Comparison of ENCODE assay signal across 8 mouse cellular contexts in the genomic region with DNA sequence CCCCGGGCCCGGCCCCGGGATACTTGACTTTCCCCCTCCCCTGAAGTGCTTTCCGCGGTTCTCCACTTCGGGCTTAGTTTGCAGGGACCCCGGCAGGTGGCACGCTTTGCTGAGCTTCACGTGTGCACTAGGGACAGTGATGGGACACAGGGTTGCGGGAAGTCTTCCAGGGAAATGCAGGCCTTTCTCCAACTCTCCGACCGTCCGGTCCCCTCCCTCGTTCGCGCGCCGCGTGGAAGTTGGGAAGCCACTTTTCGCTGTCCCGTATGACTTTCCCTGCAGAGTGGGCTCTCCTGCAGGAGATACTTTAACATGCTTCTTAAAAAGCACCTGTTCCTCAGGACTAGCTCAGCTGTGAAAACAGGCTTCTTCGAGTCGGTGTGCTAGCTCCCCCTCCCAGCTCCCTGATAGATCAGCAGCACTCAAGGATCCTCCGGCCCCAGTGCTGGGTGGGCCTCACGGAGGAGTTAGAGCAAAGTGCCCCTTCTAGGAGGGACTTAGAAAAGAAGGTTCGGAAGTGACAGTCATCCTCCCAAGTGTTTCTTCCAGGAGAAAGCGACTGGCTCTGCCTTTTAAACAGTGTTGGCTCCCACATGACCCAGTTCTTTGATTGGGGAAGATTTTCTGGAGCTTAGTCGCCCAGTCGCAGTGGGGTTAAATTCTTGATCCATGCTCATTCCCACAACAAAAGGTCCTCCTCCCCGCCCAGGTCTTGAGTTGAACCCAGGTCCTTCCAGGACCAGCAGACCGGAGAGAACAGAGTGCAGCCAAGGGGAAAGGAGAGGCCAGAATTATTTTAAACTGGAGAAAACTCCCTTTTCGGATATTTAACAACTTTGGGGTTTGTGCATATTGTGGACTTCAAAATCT. TPM values are rescaled to one million over a fixed set of nuclear protein-coding genes. Genes with fewer than 3 reads are reported as not detected.
DNase-seq lines count a peak whose midpoint lies in the region; ATAC-seq and TF ChIP-seq lines count a peak whose summit lies in the region.

No protein-coding gene starts in this region.

- H3K27me3 ChIP-seq in lung, embryonic 15.5 days: peaks cover 9% of the 10 kb centered on the region; the same call in 1 of the 2 replicates
- H3K27me3 ChIP-seq in liver, embryonic 13.5 days: peaks cover 43% of the 10 kb centered on the region

- no peak for DNase-seq in lung, postnatal 10 days
- peak; percentile 67 for DNase-seq in adrenal gland, postnatal 14 days
- peak; percentile 63 for DNase-seq in induced T-regulatory cell, adult 2 months (ENCODE audit: low read depth)
- DNase-seq in liver, embryonic 13.5 days: no peak
- DNase-seq in left cerebral cortex, postnatal 14 days (ENCODE audit: low spot score in 2 of 2): no peak

- WGBS in lung, embryonic 15.5 days: 3% methylated on average over 32 of the region's 32 CpGs
- 7% methylated on average over 32 of the region's 32 CpGs for WGBS in liver, embryonic 13.5 days (ENCODE audit: insufficient replicate concordance)
- WGBS in olfactory bulb, adult 2 months: 7% methylated on average over 32 of the region's 32 CpGs

- H3K9ac ChIP-seq in lung, embryonic 15.5 days: peak overlapping the region; percentile 70
- H3K9ac ChIP-seq in liver, embryonic 13.5 days: peak overlapping the region; percentile 73

- no peak; the same call in 1 of the 2 replicates for ATAC-seq in lung, embryonic 15.5 days (ENCODE audit: borderline replicate concordance, extremely low read depth, low FRiP score, low TSS enrichment)
- ATAC-seq in erythroid progenitor cell, adult 5-6 weeks (replicated peaks; ENCODE audit: low FRiP score, poor library complexity, severe bottlenecking): peak; percentile 21; the same call in 1 of the 2 replicates
- no peak for ATAC-seq in liver, embryonic 13.5 days (ENCODE audit: low read depth)

- peak overlapping the region; percentile 93 for H3K27ac ChIP-seq in lung, embryonic 15.5 days
- no peak overlapping the region for H3K27ac ChIP-seq in liver, embryonic 13.5 days
- 0 out of 2 replicates have a peak overlapping the region, but pooled peaks have one; percentile 16 for H3K27ac ChIP-seq in olfactory bulb, adult 2 months (ENCODE audit: insufficient read depth, low read depth, low read length)

- H3K4me2 ChIP-seq in lung, embryonic 15.5 days: peak overlapping the region; percentile 93
- H3K4me2 ChIP-seq in liver, embryonic 13.5 days: peak overlapping the region; percentile 96

- TF ChIP-seq CTCF in olfactory bulb, adult 2 months (IDR thresholded peaks at IDR 0.05; ENCODE audit: insufficient read depth, low read depth, low read length): no peak

- TF ChIP-seq POLR2A in olfactory bulb, adult 2 months (IDR thresholded peaks at IDR 0.05; ENCODE audit: insufficient read depth, low read depth, low read length): no peak

- H3K36me3 ChIP-seq in lung, embryonic 15.5 days: no peaks in the 10 kb centered on the region
- H3K36me3 ChIP-seq in liver, embryonic 13.5 days: no peaks in the 10 kb centered on the region

- H3K4me3 ChIP-seq in lung, embryonic 15.5 days: peak overlapping the region; percentile 85
- H3K4me3 ChIP-seq in liver, embryonic 13.5 days (replicated peaks): peak overlapping the region; percentile 75
- peak overlapping the region; percentile 64 for H3K4me3 ChIP-seq in olfactory bulb, adult 2 months (ENCODE audit: insufficient read depth, low read depth, low read length)

- intact Hi-C loops in left cerebral cortex, postnatal 14 days (cut with DNase I): no loop called here

- no peaks in the 10 kb centered on the region for H3K9me3 ChIP-seq in lung, embryonic 15.5 days
- no peaks in the 10 kb centered on the region for H3K9me3 ChIP-seq in liver, embryonic 13.5 days (replicated peaks)

- peaks cover 3% of the 10 kb centered on the region for H3K4me1 ChIP-seq in lung, embryonic 15.5 days
- peaks cover 19% of the 10 kb centered on the region for H3K4me1 ChIP-seq in liver, embryonic 13.5 days (replicated peaks)
- peaks cover 7% of the 10 kb centered on the region; the same call in 1 of the 2 replicates for H3K4me1 ChIP-seq in olfactory bulb, adult 2 months (ENCODE audit: control insufficient read depth, insufficient read depth, low read length)

RNA-seq across cellular contexts. Expression of a gene that starts 42.4 kb away (rescaled TPM):
- 77.1 and 81.4 TPM in 2 replicates for polyA plus RNA-seq in lung, embryonic 15.5 days (2015; fragmentation: Nextera tagmentation; extraction: Ambion mirVana)
- 172 and 173 TPM in 2 replicates for total RNA-seq in adrenal gland, postnatal 14 days (2021)
- total RNA-seq in erythroid progenitor cell, adult 5-6 weeks (2015; ENCODE audit: low replicate concordance): 4.7 and 9.6 TPM in 2 replicates
- 3.6 and 7.6 TPM in 2 replicates for total RNA-seq in erythroid progenitor cell, adult 5-6 weeks (2017; ENCODE audit: low replicate concordance)
- polyA plus RNA-seq in liver, embryonic 13.5 days (2015; fragmentation: Nextera tagmentation; extraction: Ambion mirVana): 6.7 and 9.0 TPM in 2 replicates
- 258 TPM in 1 of 2 replicates, not detected in the other for polyA plus RNA-seq in olfactory bulb, adult 2 months (2012; ENCODE audit: insufficient read depth, insufficient read length, low replicate concordance, missing spikeins)
- 10 to 100 TPM; 27.1 to 29.7 TPM for total RNA-seq in left cerebral cortex, postnatal 14 days (2021)

Comparison
In these comparisons a context has a peak if more than half of its experiments do, and no peak if none do; other contexts are left out.
1. DNase-seq: peak in adrenal gland, postnatal 14 days (single experiment) and induced T-regulatory cell, adult 2 months (single experiment); none in lung, postnatal 10 days (single experiment), liver, embryonic 13.5 days (single experiment) and left cerebral cortex, postnatal 14 days (0 of 2).
2. Peak in every context shown above with its lines, with median percentiles within 50 percentile points of each other: H3K4me3 ChIP-seq.